ENCODE assay signal across 8 mouse cellular contexts in the genomic region with DNA sequence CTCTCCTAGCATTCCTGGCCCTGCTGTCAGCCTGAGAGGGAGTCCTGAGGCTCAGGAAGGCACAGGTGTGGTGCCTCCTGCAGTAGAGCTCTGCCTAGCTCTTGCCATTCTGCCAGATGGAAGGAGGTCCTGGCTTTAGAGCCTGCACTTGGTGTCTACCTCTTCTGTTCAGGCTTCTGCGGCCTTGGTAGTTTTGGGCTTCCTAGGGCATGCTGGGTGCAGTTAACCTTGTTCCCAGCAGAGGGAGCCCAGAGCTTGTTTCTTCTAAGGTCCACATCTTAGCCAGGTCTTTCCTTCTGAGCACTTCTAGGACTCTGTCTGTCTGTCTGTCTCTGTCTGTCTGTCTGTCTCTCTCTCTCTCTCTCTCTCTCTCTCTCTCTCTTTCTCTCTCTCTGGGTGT. TPM values are rescaled to one million over a fixed set of nuclear protein-coding genes. Genes with fewer than 3 reads are reported as not detected.
DNase-seq lines count a peak whose midpoint lies in the region; ATAC-seq and TF ChIP-seq lines count a peak whose summit lies in the region.

No protein-coding gene starts in this region.

- H3K36me3 ChIP-seq in kidney, adult 2 months (ENCODE audit: control insufficient read depth, insufficient read depth, low read length): no peaks in the 10 kb centered on the region
- peaks cover 26% of the 10 kb centered on the region for H3K36me3 ChIP-seq in liver, embryonic 11.5 days (ENCODE audit: control insufficient read depth, insufficient read depth, low read length)

- ATAC-seq in liver, embryonic 11.5 days (replicated peaks; ENCODE audit: low FRiP score): peak; percentile 61
- no peak for ATAC-seq in activated CD4-positive, CD25-positive, alpha-beta regulatory T cell, adult 4 months

- no peak overlapping the region for H3K9ac ChIP-seq in liver, embryonic 11.5 days (ENCODE audit: low read depth, low read length)

- no peak overlapping the region for H3K4me2 ChIP-seq in liver, embryonic 11.5 days

- no peak for TF ChIP-seq POLR2A in kidney, adult 2 months (IDR thresholded peaks at IDR 0.05; ENCODE audit: low read depth, low read length)

- no peaks in the 10 kb centered on the region for H3K27me3 ChIP-seq in kidney, adult 2 months (replicated peaks; ENCODE audit: control insufficient read depth, insufficient read depth, low read length)
- H3K27me3 ChIP-seq in liver, embryonic 11.5 days (replicated peaks; ENCODE audit: control insufficient read depth, insufficient read depth, low read length): no peaks in the 10 kb centered on the region

- peak; percentile 57 for DNase-seq in urinary bladder, postnatal 14 days (ENCODE audit: low spot score)
- no peak for DNase-seq in urinary bladder, postnatal 4 days (ENCODE audit: low spot score in 2 of 2)
- peak; percentile 50 to 52 for DNase-seq in adrenal gland, adult 18-20 months (ENCODE audit: low spot score in 2 of 2)
- peak; percentile 78 for DNase-seq in embryo, embryonic 10.5 days (ENCODE audit: low spot score)
- DNase-seq in kidney, adult 2 months: peak; percentile 72
- DNase-seq in liver, embryonic 11.5 days (ENCODE audit: low spot score): peak; percentile 47
- DNase-seq in retina, embryonic 14.5 days (ENCODE audit: low spot score): peak; percentile 82

- TF ChIP-seq CTCF in kidney, adult 2 months (conservative IDR thresholded peaks at IDR 0.05; ENCODE audit: insufficient read depth, insufficient read length, low read depth, low read length): peak; percentile 83

- no peak overlapping the region for H3K27ac ChIP-seq in kidney, adult 2 months (ENCODE audit: insufficient read depth, low read depth, low read length)
- H3K27ac ChIP-seq in liver, embryonic 11.5 days (ENCODE audit: low read depth, low read length): no peak overlapping the region

- WGBS in kidney, adult 2 months: 24% methylated on average over 1 of the region's 1 CpGs
- WGBS in liver, embryonic 11.5 days: 48% methylated on average over 1 of the region's 1 CpGs

- no peaks in the 10 kb centered on the region for H3K9me3 ChIP-seq in liver, embryonic 11.5 days (ENCODE audit: control insufficient read depth, low read length)

- no peaks in the 10 kb centered on the region for H3K4me1 ChIP-seq in kidney, adult 2 months (ENCODE audit: control insufficient read depth, insufficient read depth, low read length)
- H3K4me1 ChIP-seq in liver, embryonic 11.5 days (replicated peaks; ENCODE audit: control insufficient read depth, insufficient read depth, low read length): no peaks in the 10 kb centered on the region

- no peak overlapping the region for H3K4me3 ChIP-seq in kidney, adult 2 months (ENCODE audit: insufficient read depth, low read depth, low read length)
- H3K4me3 ChIP-seq in liver, embryonic 11.5 days (ENCODE audit: low read depth, low read length): no peak overlapping the region

RNA-seq across cellular contexts. Expression of gene Thoc5, which starts 20.9 kb away (rescaled TPM):
- total RNA-seq in adrenal gland, adult 18-20 months (2021): 10 to 100 TPM; 27.9 to 28.0 TPM
- 16.6 and 17.7 TPM in 2 replicates for polyA plus RNA-seq in kidney, adult 2 months (2012; rRNA removed)
- polyA plus RNA-seq in liver, embryonic 11.5 days (2014; fragmentation: Nextera tagmentation; extraction: Ambion mirVana): 40.5 and 42.5 TPM in 2 replicates
- polyA plus RNA-seq in activated CD4-positive, CD25-positive, alpha-beta regulatory T cell, adult 4 months (2017; shearing (Covaris generic)): 10 to 100 TPM; 31.6 to 45.2 TPM

RNA-seq across cellular contexts. Expression of gene Nefh, which starts 31.8 kb away (rescaled TPM):
- 1 to 10 TPM; 1.9 to 2.7 TPM for total RNA-seq in adrenal gland, adult 18-20 months (2021)
- polyA plus RNA-seq in kidney, adult 2 months (2012; rRNA removed): 0.05 and 0.30 TPM in 2 replicates
- polyA plus RNA-seq in liver, embryonic 11.5 days (2014; fragmentation: Nextera tagmentation; extraction: Ambion mirVana): 0.90 and 1.1 TPM in 2 replicates
- polyA plus RNA-seq in activated CD4-positive, CD25-positive, alpha-beta regulatory T cell, adult 4 months (2017; shearing (Covaris generic)): 1 to 10 TPM; 6.5 to 9.2 TPM

RNA-seq across cellular contexts. Expression of gene Nipsnap1, which starts 42.3 kb away (rescaled TPM):
- total RNA-seq in adrenal gland, adult 18-20 months (2021): 10 to 100 TPM; 33.3 to 37.6 TPM
- 140 and 164 TPM in 2 replicates for polyA plus RNA-seq in kidney, adult 2 months (2012; rRNA removed)
- 89.8 and 92.7 TPM in 2 replicates for polyA plus RNA-seq in liver, embryonic 11.5 days (2014; fragmentation: Nextera tagmentation; extraction: Ambion mirVana)
- polyA plus RNA-seq in activated CD4-positive, CD25-positive, alpha-beta regulatory T cell, adult 4 months (2017; shearing (Covaris generic)): 10 to 100 TPM; 41.5 to 43.3 TPM

Comparison
In these comparisons a context has a peak if more than half of its experiments do, and no peak if none do; other contexts are left out.
1. DNase-seq: peak in urinary bladder, postnatal 14 days (single experiment), adrenal gland, adult 18-20 months (2 of 2), embryo, embryonic 10.5 days (single experiment), kidney, adult 2 months (single experiment), liver, embryonic 11.5 days (single experiment) and retina, embryonic 14.5 days (single experiment); none in urinary bladder, postnatal 4 days (0 of 2).